Mouse (Mus musculus): ENCODE measurements at regions not wholly inside any gene's neighbourhood (a gene's known extent, or its start where the extent isn't known, plus 50 kb on each side); places are given as distances from the start of the nearest gene placed in this dataset.

GRCm38 (mm10) chr12:60352138-60352537 is 1132.6 kb upstream of the Fbxo33 start:
- peak; percentile 26 for DNase-seq (ENCODE audit: low read depth, low spot score)

- DNase-seq (ENCODE audit: low read depth, low spot score), result peak; percentile 35
Observed at GRCm38 (mm10) chr12:60344437-60344836, 1124.9 kb upstream of the Fbxo33 start.

- DNase-seq (ENCODE audit: low read depth, low spot score), result no peak
Observed at GRCm38 (mm10) chr12:60320063-60320462, 1100.5 kb upstream of the Fbxo33 start.

GRCm38 (mm10) chr12:60292591-60292990 is 1073.1 kb upstream of the Fbxo33 start:
- DNase-seq (ENCODE audit: low read depth, low spot score), result peak; percentile 81

GRCm38 (mm10) chr12:60288817-60289216 is 1069.3 kb upstream of the Fbxo33 start:
- no peak for DNase-seq (ENCODE audit: low read depth, low spot score)

GRCm38 (mm10) chr12:60255286-60255685 is 1035.8 kb upstream of the Fbxo33 start:
- DNase-seq (ENCODE audit: low read depth, low spot score), result no peak

GRCm38 (mm10) chr12:60214002-60214401 is 994.5 kb upstream of the Fbxo33 start:
- peak; percentile 15 for DNase-seq (ENCODE audit: low read depth, low spot score)

GRCm38 (mm10) chr12:60175750-60176149 is 956.2 kb upstream of the Fbxo33 start:
- DNase-seq (ENCODE audit: low read depth, low spot score), result no peak

GRCm38 (mm10) chr12:60150266-60150665 is 930.7 kb upstream of the Fbxo33 start:
- DNase-seq (ENCODE audit: low read depth, low spot score), result no peak

- DNase-seq (ENCODE audit: low read depth, low spot score), result no peak
Observed at GRCm38 (mm10) chr12:60147364-60147763, 927.8 kb upstream of the Fbxo33 start.
